Mouse (Mus musculus): Measurements from ENCODE around the gene C1qtnf3. TPM values are rescaled to one million over a fixed set of nuclear protein-coding genes. Genes with fewer than 3 reads are reported as not detected.

Gene C1qtnf3
- polyA plus RNA-seq, 1 experiment from 2014 or later, result 2.0 TPM

GRCm38 (mm10) chr15:11003791-11004190 is 51.7 kb downstream of the C1qtnf3 start:
- no peaks in the 10 kb centered on the region for H3K27me3 ChIP-seq (replicated peaks)
- no peaks in the 10 kb centered on the region for H3K4me1 ChIP-seq
- 84% methylated on average over 4 of the region's 4 CpGs for WGBS
- no peak overlapping the region for H3K9ac ChIP-seq
- H3K4me2 ChIP-seq, result no peak overlapping the region
- no peak overlapping the region for H3K4me3 ChIP-seq (replicated peaks)
- no peak for ATAC-seq (ENCODE audit: insufficient read depth, low FRiP score, low read depth)
- no peaks in the 10 kb centered on the region for H3K9me3 ChIP-seq
- no peak overlapping the region for H3K27ac ChIP-seq
- H3K36me3 ChIP-seq, result no peaks in the 10 kb centered on the region

GRCm38 (mm10) chr15:11004646-11005045 is 52.5 kb downstream of the C1qtnf3 start:
- Histone ChIP-seq H3K36me3 (no peaks in the 10 kb centered on the region), H3K27me3 (replicated peaks) (no peaks in the 10 kb centered on the region), H3K4me3 (replicated peaks) (no peak overlapping the region), H3K9me3 (no peaks in the 10 kb centered on the region), H3K27ac (no peak overlapping the region), H3K4me2 (no peak overlapping the region), H3K4me1 (no peaks in the 10 kb centered on the region), H3K9ac (no peak overlapping the region)
- no peak for ATAC-seq (ENCODE audit: insufficient read depth, low FRiP score, low read depth)
- 52% methylated on average over 6 of the region's 6 CpGs for WGBS

GRCm38 (mm10) chr15:11008756-11009155 is 56.6 kb downstream of the C1qtnf3 start:
- H3K27ac ChIP-seq, result no peak overlapping the region
- H3K36me3 ChIP-seq, result no peaks in the 10 kb centered on the region
- H3K27me3 ChIP-seq (replicated peaks), result no peaks in the 10 kb centered on the region
- H3K4me1 ChIP-seq, result no peaks in the 10 kb centered on the region
- no peak overlapping the region for H3K4me3 ChIP-seq (replicated peaks)
- no peak overlapping the region for H3K9ac ChIP-seq
- H3K4me2 ChIP-seq, result no peak overlapping the region
- H3K9me3 ChIP-seq, result no peaks in the 10 kb centered on the region
- WGBS, result 22% methylated on average over 5 of the region's 5 CpGs
- ATAC-seq (ENCODE audit: insufficient read depth, low FRiP score, low read depth), result no peak

- Histone ChIP-seq H3K9me3 (no peaks in the 10 kb centered on the region), H3K9ac (no peak overlapping the region), H3K4me1 (no peaks in the 10 kb centered on the region), H3K4me3 (replicated peaks) (no peak overlapping the region), H3K36me3 (no peaks in the 10 kb centered on the region), H3K4me2 (no peak overlapping the region), H3K27ac (no peak overlapping the region), H3K27me3 (replicated peaks) (no peaks in the 10 kb centered on the region)
- WGBS, result 67% methylated on average over 11 of the region's 11 CpGs
- 0 out of 2 replicates have a peak, but pooled peaks have one; percentile 47 for ATAC-seq (ENCODE audit: insufficient read depth, low FRiP score, low read depth)
Measured at GRCm38 (mm10) chr15:11010976-11011548, 58.9 kb downstream of the C1qtnf3 start.

GRCm38 (mm10) chr15:11014931-11015330 is 62.8 kb downstream of the C1qtnf3 start:
- H3K4me2 ChIP-seq, result no peak overlapping the region
- H3K9ac ChIP-seq, result no peak overlapping the region
- no peaks in the 10 kb centered on the region for H3K27me3 ChIP-seq (replicated peaks)
- no peaks in the 10 kb centered on the region for H3K9me3 ChIP-seq
- no peak for ATAC-seq (ENCODE audit: insufficient read depth, low FRiP score, low read depth)
- H3K36me3 ChIP-seq, result no peaks in the 10 kb centered on the region
- no peak overlapping the region for H3K4me3 ChIP-seq (replicated peaks)
- 56% methylated on average over 2 of the region's 2 CpGs for WGBS
- H3K27ac ChIP-seq, result no peak overlapping the region
- no peaks in the 10 kb centered on the region for H3K4me1 ChIP-seq

GRCm38 (mm10) chr15:11026801-11027561 is 74.8 kb downstream of the C1qtnf3 start:
- Histone ChIP-seq H3K4me3 (replicated peaks) (no peak overlapping the region), H3K4me2 (no peak overlapping the region), H3K9ac (no peak overlapping the region), H3K27me3 (replicated peaks) (no peaks in the 10 kb centered on the region), H3K4me1 (no peaks in the 10 kb centered on the region), H3K36me3 (no peaks in the 10 kb centered on the region), H3K9me3 (no peaks in the 10 kb centered on the region), H3K27ac (no peak overlapping the region)
- 50% methylated on average over 4 of the region's 4 CpGs for WGBS
- ATAC-seq (ENCODE audit: insufficient read depth, low FRiP score, low read depth), result peak; percentile 66; the same call in 1 of the 2 replicates

Other genes with a start within 250 kb of the C1qtnf3 start
- gene Rai14, start 237.7 kb upstream of the C1qtnf3 start, polyA plus RNA-seq (2015; fragmentation: Nextera tagmentation; extraction: Ambion mirVana), result 17.8 and 19.6 TPM in 2 replicates
- 15.4 and 21.6 TPM in 2 replicates for gene Amacr, start 29.4 kb downstream of the C1qtnf3 start, polyA plus RNA-seq (2015; fragmentation: Nextera tagmentation; extraction: Ambion mirVana)
- gene Slc45a2, start 48.4 kb downstream of the C1qtnf3 start, polyA plus RNA-seq (2015; fragmentation: Nextera tagmentation; extraction: Ambion mirVana), result 0.05 TPM in 1 of 2 replicates, not detected in the other
- gene Rxfp3, start 85.7 kb downstream of the C1qtnf3 start, polyA plus RNA-seq (2015; fragmentation: Nextera tagmentation; extraction: Ambion mirVana), result 0.03 TPM in 1 of 2 replicates, not detected in the other
- gene Adamts12, start 112.5 kb downstream of the C1qtnf3 start, polyA plus RNA-seq (2015; fragmentation: Nextera tagmentation; extraction: Ambion mirVana), result 2.3 and 2.5 TPM in 2 replicates

Measured in stomach, embryonic 15.5 days (tissue).